ENCODE assay signal across 8 mouse cellular contexts in the genomic region with DNA sequence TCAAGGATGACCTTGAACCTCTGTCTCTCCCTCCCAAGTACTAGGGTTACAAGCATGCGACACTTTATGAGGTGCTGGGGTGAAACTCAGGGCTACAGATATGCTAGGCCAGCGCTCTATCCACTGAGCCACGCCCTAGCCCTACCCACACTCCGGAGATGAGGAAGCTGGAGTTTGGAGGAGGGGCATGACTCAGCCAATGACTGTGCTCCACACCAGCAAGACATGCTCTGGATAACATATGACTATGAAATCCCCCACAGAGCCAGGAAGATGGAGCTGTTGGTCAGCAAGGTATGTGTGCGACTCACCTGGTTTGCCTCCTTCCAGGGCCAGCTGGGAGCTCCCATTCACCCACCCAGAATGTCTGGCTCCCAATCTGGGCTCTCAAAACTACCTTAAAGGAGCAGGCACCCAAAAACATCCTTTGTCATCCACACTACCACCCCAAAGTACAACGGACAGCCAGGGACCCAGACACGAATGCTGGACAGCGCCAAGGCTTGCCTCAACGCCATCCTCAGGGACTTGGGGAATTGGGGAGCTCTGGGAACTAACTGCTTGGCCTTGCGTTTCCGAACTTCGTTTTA. TPM values are rescaled to one million over a fixed set of nuclear protein-coding genes. Genes with fewer than 3 reads are reported as not detected.
DNase-seq lines count a peak whose midpoint lies in the region; ATAC-seq lines count a peak whose summit lies in the region.

No protein-coding gene starts in this region.

- peak; percentile 23 for DNase-seq in cerebellum, adult 8-10 months
- no peak for DNase-seq in cerebellum, adult 11 months
- DNase-seq in MN1 (ENCODE audit: low spot score): peak; percentile 75
- DNase-seq in forebrain, embryonic 11.5 days (ENCODE audit: low spot score): no peak
- no peak for DNase-seq in hindbrain, embryonic 14.5 days (ENCODE audit: low spot score)
- peak; percentile 70 for DNase-seq in lung, postnatal 10 days
- DNase-seq in cerebellum, postnatal 14 days: no peak

- H3K4me1 ChIP-seq in forebrain, embryonic 11.5 days (replicated peaks; ENCODE audit: control insufficient read depth, insufficient read depth, low read length): peaks cover 5% of the 10 kb centered on the region; the same call in 1 of the 2 replicates
- H3K4me1 ChIP-seq in hindbrain, embryonic 14.5 days (replicated peaks; ENCODE audit: control insufficient read depth, insufficient read depth, low read length): 0 out of 2 replicates have a peak, but pooled peaks cover 5% of the 10 kb centered on the region
- peaks cover 25% of the 10 kb centered on the region for H3K4me1 ChIP-seq in stomach, embryonic 15.5 days

- H3K27ac ChIP-seq in forebrain, embryonic 11.5 days (ENCODE audit: low read depth, low read length): no peak overlapping the region
- H3K27ac ChIP-seq in hindbrain, embryonic 14.5 days: no peak overlapping the region
- H3K27ac ChIP-seq in stomach, embryonic 15.5 days: peak overlapping the region; percentile 28; the same call in 1 of the 2 replicates

- H3K4me2 ChIP-seq in forebrain, embryonic 11.5 days (ENCODE audit: low read depth, low read length, severe bottlenecking): peak overlapping the region; percentile 48
- H3K4me2 ChIP-seq in hindbrain, embryonic 14.5 days (replicated peaks): peak overlapping the region; percentile 59
- H3K4me2 ChIP-seq in stomach, embryonic 15.5 days: peak overlapping the region; percentile 68

- 32% methylated on average over 12 of the region's 12 CpGs for WGBS in forebrain, embryonic 11.5 days
- 30% methylated on average over 12 of the region's 12 CpGs for WGBS in hindbrain, embryonic 14.5 days
- 26% methylated on average over 12 of the region's 12 CpGs for WGBS in stomach, embryonic 15.5 days

- H3K36me3 ChIP-seq in forebrain, embryonic 11.5 days (ENCODE audit: control insufficient read depth, insufficient read depth, low read length): no peaks in the 10 kb centered on the region
- no peaks in the 10 kb centered on the region for H3K36me3 ChIP-seq in hindbrain, embryonic 14.5 days (replicated peaks; ENCODE audit: control insufficient read depth, insufficient read depth)
- H3K36me3 ChIP-seq in stomach, embryonic 15.5 days: no peaks in the 10 kb centered on the region

- ATAC-seq in forebrain, embryonic 11.5 days (replicated peaks; ENCODE audit: low FRiP score): 0 out of 2 replicates have a peak, but pooled peaks have one; percentile 51
- no peak for ATAC-seq in hindbrain, embryonic 14.5 days (ENCODE audit: low FRiP score)
- ATAC-seq in stomach, embryonic 15.5 days (ENCODE audit: insufficient read depth, low FRiP score, low read depth): peak; percentile 81

- H3K4me3 ChIP-seq in forebrain, embryonic 11.5 days (ENCODE audit: low read depth, low read length): peak overlapping the region; percentile 16; the same call in 1 of the 2 replicates
- H3K4me3 ChIP-seq in hindbrain, embryonic 14.5 days (replicated peaks; ENCODE audit: low read length): peak overlapping the region; percentile 26
- H3K4me3 ChIP-seq in stomach, embryonic 15.5 days (replicated peaks): peak overlapping the region; percentile 35

- no peaks in the 10 kb centered on the region for H3K9me3 ChIP-seq in forebrain, embryonic 11.5 days (ENCODE audit: control insufficient read depth, low read length)
- H3K9me3 ChIP-seq in hindbrain, embryonic 14.5 days (ENCODE audit: control insufficient read depth, low read length): no peaks in the 10 kb centered on the region
- no peaks in the 10 kb centered on the region for H3K9me3 ChIP-seq in stomach, embryonic 15.5 days

- peak overlapping the region; percentile 32 for H3K9ac ChIP-seq in forebrain, embryonic 11.5 days (ENCODE audit: low read length)
- H3K9ac ChIP-seq in hindbrain, embryonic 14.5 days: no peak overlapping the region; the same call in 1 of the 2 replicates
- no peak overlapping the region for H3K9ac ChIP-seq in stomach, embryonic 15.5 days

- no peaks in the 10 kb centered on the region for H3K27me3 ChIP-seq in forebrain, embryonic 11.5 days (ENCODE audit: control insufficient read depth, insufficient read depth, low read length)
- H3K27me3 ChIP-seq in hindbrain, embryonic 14.5 days (ENCODE audit: control insufficient read depth, insufficient read depth, low read length): no peaks in the 10 kb centered on the region
- H3K27me3 ChIP-seq in stomach, embryonic 15.5 days (replicated peaks): no peaks in the 10 kb centered on the region

RNA-seq across cellular contexts. Expression of a gene that starts 0.7 kb away (rescaled TPM):
- 4.2 and 5.5 TPM in 2 replicates for polyA plus RNA-seq in forebrain, embryonic 11.5 days (2014; fragmentation: Nextera tagmentation; extraction: Ambion mirVana)
- 3.7 and 4.1 TPM in 2 replicates for polyA plus RNA-seq in hindbrain, embryonic 14.5 days (2014; fragmentation: Nextera tagmentation; extraction: Ambion mirVana)
- 6.7 and 9.0 TPM in 2 replicates for polyA plus RNA-seq in stomach, embryonic 15.5 days (2015; fragmentation: Nextera tagmentation; extraction: Ambion mirVana)

RNA-seq across cellular contexts. Expression of a gene that starts 23.8 kb away (rescaled TPM):
- polyA plus RNA-seq in forebrain, embryonic 11.5 days (2014; fragmentation: Nextera tagmentation; extraction: Ambion mirVana): 24.9 and 25.7 TPM in 2 replicates
- polyA plus RNA-seq in hindbrain, embryonic 14.5 days (2014; fragmentation: Nextera tagmentation; extraction: Ambion mirVana): 19.4 and 20.6 TPM in 2 replicates
- polyA plus RNA-seq in stomach, embryonic 15.5 days (2015; fragmentation: Nextera tagmentation; extraction: Ambion mirVana): 30.6 and 31.1 TPM in 2 replicates

RNA-seq across cellular contexts. Expression of a gene that starts 38.7 kb away (rescaled TPM):
- 85.1 and 95.9 TPM in 2 replicates for polyA plus RNA-seq in forebrain, embryonic 11.5 days (2014; fragmentation: Nextera tagmentation; extraction: Ambion mirVana)
- polyA plus RNA-seq in hindbrain, embryonic 14.5 days (2014; fragmentation: Nextera tagmentation; extraction: Ambion mirVana): 81.2 and 82.0 TPM in 2 replicates
- polyA plus RNA-seq in stomach, embryonic 15.5 days (2015; fragmentation: Nextera tagmentation; extraction: Ambion mirVana): 73.9 and 74.5 TPM in 2 replicates

RNA-seq across cellular contexts. Expression of a gene that starts 53.0 kb away (rescaled TPM):
- polyA plus RNA-seq in forebrain, embryonic 11.5 days (2014; fragmentation: Nextera tagmentation; extraction: Ambion mirVana): 59.7 and 63.6 TPM in 2 replicates
- polyA plus RNA-seq in hindbrain, embryonic 14.5 days (2014; fragmentation: Nextera tagmentation; extraction: Ambion mirVana): 72.5 and 73.7 TPM in 2 replicates
- polyA plus RNA-seq in stomach, embryonic 15.5 days (2015; fragmentation: Nextera tagmentation; extraction: Ambion mirVana): 53.8 TPM in 2 replicates

RNA-seq across cellular contexts. Expression of a gene that starts 53.1 kb away (rescaled TPM):
- polyA plus RNA-seq in forebrain, embryonic 11.5 days (2014; fragmentation: Nextera tagmentation; extraction: Ambion mirVana): 17.7 and 21.3 TPM in 2 replicates
- 33.4 and 34.2 TPM in 2 replicates for polyA plus RNA-seq in hindbrain, embryonic 14.5 days (2014; fragmentation: Nextera tagmentation; extraction: Ambion mirVana)
- polyA plus RNA-seq in stomach, embryonic 15.5 days (2015; fragmentation: Nextera tagmentation; extraction: Ambion mirVana): 17.4 and 19.0 TPM in 2 replicates

Comparison
In these comparisons a context has a peak if more than half of its experiments do, and no peak if none do; other contexts are left out.
1. DNase-seq: peak in cerebellum, adult 8-10 months (single experiment), MN1 (single experiment) and lung, postnatal 10 days (single experiment); none in cerebellum, adult 11 months (single experiment), forebrain, embryonic 11.5 days (single experiment), hindbrain, embryonic 14.5 days (single experiment) and cerebellum, postnatal 14 days (0 of 2).
2. Peak in every context shown above with its lines, with median percentiles within 50 percentile points of each other: H3K4me2 ChIP-seq and H3K4me3 ChIP-seq.